Mouse (Mus musculus): ENCODE data around the gene Plcd1.

Plcd1 gene

GRCm38 (mm10) chr9:119055336-119055735 lies 38.0 kb downstream of the Plcd1 start:
- no peak for DNase-seq (ENCODE audit: low read depth, low spot score)

GRCm38 (mm10) chr9:119053964-119054576 lies 39.2 kb downstream of the Plcd1 start:
- no peak for DNase-seq (ENCODE audit: low read depth, low spot score)

GRCm38 (mm10) chr9:119052154-119052944 lies 41.0 kb downstream of the Plcd1 start, which contains the start of gene Vill:
Vill (plus strand) TSS chr9:119052778.
- no peak for DNase-seq (ENCODE audit: low read depth, low spot score)

GRCm38 (mm10) chr9:119051158-119051557 lies 42.1 kb downstream of the Plcd1 start:
- no peak for DNase-seq (ENCODE audit: low read depth, low spot score)

GRCm38 (mm10) chr9:119048182-119048903 lies 45.0 kb downstream of the Plcd1 start:
- no peak for DNase-seq (ENCODE audit: low read depth, low spot score)

GRCm38 (mm10) chr9:119040101-119040775 lies 53.1 kb downstream of the Plcd1 start:
- no peak for DNase-seq (ENCODE audit: low read depth, low spot score)

GRCm38 (mm10) chr9:119038574-119038973 lies 54.7 kb downstream of the Plcd1 start:
- DNase-seq (ENCODE audit: low read depth, low spot score) = no peak

GRCm38 (mm10) chr9:119037076-119037730 lies 56.1 kb downstream of the Plcd1 start:
- no peak for DNase-seq (ENCODE audit: low read depth, low spot score)

GRCm38 (mm10) chr9:119035836-119036235 lies 57.5 kb downstream of the Plcd1 start:
- DNase-seq (ENCODE audit: low read depth, low spot score) = no peak

- DNase-seq (ENCODE audit: low read depth, low spot score) = no peak
These were observed 58.3 kb downstream of the Plcd1 start for GRCm38 (mm10) chr9:119034676-119035665.

GRCm38 (mm10) chr9:119034069-119034468 lies 59.2 kb downstream of the Plcd1 start:
- no peak for DNase-seq (ENCODE audit: low read depth, low spot score)

GRCm38 (mm10) chr9:119033111-119033921 lies 60.0 kb downstream of the Plcd1 start:
- DNase-seq (ENCODE audit: low read depth, low spot score) = peak; percentile 60

GRCm38 (mm10) chr9:119032538-119032937 lies 60.8 kb downstream of the Plcd1 start:
- DNase-seq (ENCODE audit: low read depth, low spot score) = no peak

GRCm38 (mm10) chr9:119031772-119032171 lies 61.5 kb downstream of the Plcd1 start:
- no peak for DNase-seq (ENCODE audit: low read depth, low spot score)

GRCm38 (mm10) chr9:119031038-119031437 lies 62.3 kb downstream of the Plcd1 start:
- no peak for DNase-seq (ENCODE audit: low read depth, low spot score)

GRCm38 (mm10) chr9:119029568-119029967 lies 63.7 kb downstream of the Plcd1 start:
- no peak for DNase-seq (ENCODE audit: low read depth, low spot score)

- no peak for DNase-seq (ENCODE audit: low read depth, low spot score)
These were observed 64.8 kb downstream of the Plcd1 start for GRCm38 (mm10) chr9:119028226-119029195.

- DNase-seq (ENCODE audit: low read depth, low spot score) = no peak
These were observed 66.0 kb downstream of the Plcd1 start for GRCm38 (mm10) chr9:119027337-119027736.

All from brain, embryonic 18.5 days (tissue).